Mouse (Mus musculus) liver, embryonic 14.5 days (tissue): ENCODE data around the gene Zfp423. TPM values are rescaled to one million over a fixed set of nuclear protein-coding genes. Genes with fewer than 3 reads are reported as not detected.

ENCODE experiments used
- ATAC-seq: fragments of 200-750 bp; cut with Nextera tagmentation; 2 replicates; pipeline ENCODE4 v1.8.0; 2017; ENCODE audit warnings: moderate number of reproducible peaks, mild to moderate bottlenecking, moderate library complexity; ENCODE audit not compliant: insufficient read depth
- DNase-seq, 3 experiments: peaks; one replicate each; pipeline ENCODE4 v3.0.0-alpha.2; 2012 to 2013; ENCODE audit warnings: low read depth in 3 of 3, low spot score in 3 of 3
- H3K27ac ChIP-seq: fragments of 300-500 bp; sonication (generic); 2 replicates; pipeline ENCODE4 v1.5.1; 2014; ENCODE audit warnings: moderate library complexity, mild to moderate bottlenecking, control low read depth, inconsistent platforms
- H3K27me3 ChIP-seq: fragments of 300-500 bp; sonication (generic); 2 replicates; pipeline ENCODE4 v1.6.1; 2014; ENCODE audit warnings: mild to moderate bottlenecking, low read length, moderate library complexity; ENCODE audit not compliant: control insufficient read depth, insufficient read depth
- H3K36me3 ChIP-seq: fragments of 300-500 bp; sonication (generic); replicated peaks from 2 replicates; pipeline ENCODE4 v1.6.1; 2014; ENCODE audit warnings: low read depth; ENCODE audit not compliant: control insufficient read depth, insufficient read depth
- H3K4me1 ChIP-seq, 2 experiments: fragments of 200-500 bp in 1 of 2; fragments of 300-500 bp in 1 of 2; sonication (generic) in 1 of 2; replicated peaks; 2 replicates each; pipeline ENCODE4 v1.6.1; 2012 to 2014; ENCODE audit warnings: antibody characterized with exemption in 1 of 2, inconsistent platforms in 1 of 2, low read length in 1 of 2; ENCODE audit not compliant: control insufficient read depth in 2 of 2, insufficient read depth in 2 of 2
- H3K4me2 ChIP-seq: fragments of 300-500 bp; sonication (generic); 2 replicates; pipeline ENCODE4 v1.6.1; 2014; ENCODE audit warnings: low read depth, mild to moderate bottlenecking, control low read depth, moderate library complexity
- H3K4me3 ChIP-seq, 2 experiments: fragments of 200-500 bp in 1 of 2; fragments of 300-500 bp in 1 of 2; sonication (generic) in 1 of 2; 2 replicates each; pipeline ENCODE4 v1.5.1; 2012 to 2014; ENCODE audit warnings: low read depth in 2 of 2, low read length in 2 of 2, mild to moderate bottlenecking in 2 of 2, control low read depth in 1 of 2, inconsistent platforms in 1 of 2, moderate library complexity in 1 of 2; ENCODE audit not compliant: insufficient read depth in 1 of 2
- H3K9ac ChIP-seq: fragments of 300-500 bp; sonication (generic); replicated peaks from 2 replicates; pipeline ENCODE4 v1.6.1; 2014; ENCODE audit warnings: mild to moderate bottlenecking, control low read depth, moderate library complexity
- H3K9me3 ChIP-seq: fragments of 300-500 bp; sonication (generic); 2 replicates; pipeline ENCODE4 v1.6.1; 2016; ENCODE audit warnings: low read length, mixed read lengths; ENCODE audit not compliant: control insufficient read depth
- CTCF ChIP-seq: IDR thresholded peaks from 2 replicates; pipeline ENCODE4 v1.5.1; 2016; ENCODE audit warnings: antibody characterized with exemption, low read depth, control low read depth
- EP300 ChIP-seq: IDR thresholded peaks from 2 replicates; pipeline ENCODE4 v1.6.1; 2016; ENCODE audit warnings: antibody characterized with exemption, low read depth
- WGBS: fragments of 180-500 bp; shearing (Covaris S2); extraction: QIAGEN DNeasy Blood & Tissue Kit; methylation state at CpG from one replicate; pipeline ENCODE4 v1.1.7; 2014; ENCODE audit not compliant: insufficient replicate concordance; 5-methylcytosine and 5-hydroxymethylcytosine counted together
- polyA plus RNA-seq, 2 experiments: library from polyadenylated mRNA; depleted of rRNA in 1 of 2; stranded (reverse) in 1 of 2; unstranded in 1 of 2; fragments of >200 nt; fragmentation: Nextera tagmentation in 1 of 2; extraction: Ambion mirVana in 1 of 2; gene quantifications; 2 replicates each; pipeline versions ENCODE4 v1.2.1 to v1.2.3; 2012 to 2014

The Zfp423 gene
- polyA plus RNA-seq, 2 experiments = 0.52 to 0.60 TPM

GRCm38 (mm10) chr8:87672214-87672613, 287.2 kb downstream of the Zfp423 start:
- no peak overlapping the region for H3K4me2 ChIP-seq
- no peaks in the 10 kb centered on the region for H3K4me1 ChIP-seq
- no peak for ATAC-seq
- 25% methylated on average over 2 of the region's 2 CpGs for WGBS
- DNase-seq = no peak
- H3K27ac ChIP-seq = no peak overlapping the region
- no peaks in the 10 kb centered on the region for H3K36me3 ChIP-seq
- no peak overlapping the region for H3K4me3 ChIP-seq
- no peaks in the 10 kb centered on the region for H3K27me3 ChIP-seq
- H3K9ac ChIP-seq = no peak overlapping the region
- no peaks in the 10 kb centered on the region for H3K9me3 ChIP-seq
- TF ChIP-seq EP300 (no peak), CTCF (no peak)

GRCm38 (mm10) chr8:87671209-87671970, 288.0 kb downstream of the Zfp423 start:
- no peaks in the 10 kb centered on the region for H3K4me1 ChIP-seq
- H3K27ac ChIP-seq = no peak overlapping the region
- H3K36me3 ChIP-seq = no peaks in the 10 kb centered on the region
- H3K9me3 ChIP-seq = no peaks in the 10 kb centered on the region
- no peak overlapping the region for H3K4me3 ChIP-seq
- H3K9ac ChIP-seq = no peak overlapping the region
- WGBS = 65% methylated on average over 13 of the region's 13 CpGs
- no peaks in the 10 kb centered on the region for H3K27me3 ChIP-seq
- no peak overlapping the region for H3K4me2 ChIP-seq
- TF ChIP-seq EP300 (no peak), CTCF (no peak)
- DNase-seq (no peak), ATAC-seq (no peak)

- Histone ChIP-seq H3K4me3 (no peak overlapping the region), H3K4me1 (no peaks in the 10 kb centered on the region), H3K9me3 (no peaks in the 10 kb centered on the region), H3K27me3 (no peaks in the 10 kb centered on the region), H3K4me2 (no peak overlapping the region), H3K36me3 (no peaks in the 10 kb centered on the region), H3K27ac (no peak overlapping the region), H3K9ac (no peak overlapping the region)
- WGBS = 51% methylated on average over 3 of the region's 3 CpGs
- TF ChIP-seq CTCF = no peak
- no peak for TF ChIP-seq EP300
- no peak for DNase-seq
- ATAC-seq = no peak
These were observed 289.2 kb downstream of the Zfp423 start for GRCm38 (mm10) chr8:87670232-87670631.

GRCm38 (mm10) chr8:87668736-87669135, 290.7 kb downstream of the Zfp423 start:
- Histone ChIP-seq H3K27ac (no peak overlapping the region), H3K4me1 (no peaks in the 10 kb centered on the region), H3K4me2 (no peak overlapping the region), H3K4me3 (no peak overlapping the region), H3K9ac (no peak overlapping the region), H3K27me3 (no peaks in the 10 kb centered on the region), H3K9me3 (no peaks in the 10 kb centered on the region), H3K36me3 (no peaks in the 10 kb centered on the region)
- TF ChIP-seq EP300 = no peak
- TF ChIP-seq CTCF = no peak
- DNase-seq (no peak), ATAC-seq (no peak)
- 60% methylated on average over 2 of the region's 2 CpGs for WGBS

- H3K4me1 ChIP-seq = no peaks in the 10 kb centered on the region
- ATAC-seq (no peak), DNase-seq (no peak)
- no peaks in the 10 kb centered on the region for H3K9me3 ChIP-seq
- no peak overlapping the region for H3K4me3 ChIP-seq
- H3K36me3 ChIP-seq = no peaks in the 10 kb centered on the region
- TF ChIP-seq CTCF (no peak), EP300 (no peak)
- 76% methylated on average over 26 of the region's 26 CpGs for WGBS
- H3K27me3 ChIP-seq = peaks cover 6% of the 10 kb centered on the region
- no peak overlapping the region for H3K9ac ChIP-seq
- H3K27ac ChIP-seq = no peak overlapping the region
- H3K4me2 ChIP-seq = no peak overlapping the region
These were observed 291.3 kb downstream of the Zfp423 start for GRCm38 (mm10) chr8:87667914-87668643.
